Mouse (Mus musculus): Measurements from ENCODE around the gene Otud1. TPM values are rescaled to one million over a fixed set of nuclear protein-coding genes. Genes with fewer than 3 reads are reported as not detected.
A peak's percentile ranks its signal among the peaks of the same experiment; 100 is the strongest.

Gene Otud1
- polyA plus RNA-seq (2014; fragmentation: Nextera tagmentation; extraction: Ambion mirVana): 1.9 TPM in 2 replicates

GRCm38 (mm10) chr2:19657158-19657874 is at the start of gene Otud1:
Gene Otud1, plus strand, starts transcription at chr2:19657752.
- ATAC-seq (ENCODE audit: low FRiP score, low TSS enrichment): peak; percentile 98
- Histone ChIP-seq H3K27me3 (ENCODE audit: control insufficient read depth, insufficient read depth, low read length) (peaks cover 31% of the 10 kb centered on the region), H3K27ac (ENCODE audit: low read depth, low read length) (peak within 1 kb of the TSS; percentile 74), H3K9me3 (ENCODE audit: control insufficient read depth, low read length) (no peaks in the 10 kb centered on the region), H3K9ac (ENCODE audit: low read depth, low read length) (peak within 1 kb of the TSS; percentile 73), H3K4me1 (ENCODE audit: control insufficient read depth, insufficient read depth, low read length) (no peaks in the 10 kb centered on the region), H3K36me3 (ENCODE audit: control insufficient read depth, insufficient read depth, low read length) (no peaks in the 10 kb centered on the region), H3K4me2 (replicated peaks; ENCODE audit: low read depth, low read length) (peak within 1 kb of the TSS; percentile 89), H3K4me3 (ENCODE audit: low read length) (peak within 1 kb of the TSS; percentile 75)
- WGBS: under 1% methylated on average over 48 of the region's 62 CpGs

- WGBS: 78% methylated on average over 1 of the region's 1 CpGs
- Histone ChIP-seq H3K4me2 (replicated peaks; ENCODE audit: low read depth, low read length) (no peak overlapping the region), H3K27me3 (ENCODE audit: control insufficient read depth, insufficient read depth, low read length) (no peaks in the 10 kb centered on the region), H3K4me3 (ENCODE audit: low read length) (no peak overlapping the region), H3K27ac (ENCODE audit: low read depth, low read length) (no peak overlapping the region), H3K9me3 (ENCODE audit: control insufficient read depth, low read length) (no peaks in the 10 kb centered on the region), H3K36me3 (ENCODE audit: control insufficient read depth, insufficient read depth, low read length) (no peaks in the 10 kb centered on the region), H3K4me1 (ENCODE audit: control insufficient read depth, insufficient read depth, low read length) (no peaks in the 10 kb centered on the region), H3K9ac (ENCODE audit: low read depth, low read length) (no peak overlapping the region)
- no peak for ATAC-seq (ENCODE audit: low FRiP score, low TSS enrichment)
These were observed 49.7 kb upstream of the Otud1 start for GRCm38 (mm10) chr2:19607852-19608251.

- Histone ChIP-seq H3K36me3 (ENCODE audit: control insufficient read depth, insufficient read depth, low read length) (no peaks in the 10 kb centered on the region), H3K27ac (ENCODE audit: low read depth, low read length) (no peak overlapping the region), H3K27me3 (ENCODE audit: control insufficient read depth, insufficient read depth, low read length) (no peaks in the 10 kb centered on the region), H3K4me1 (ENCODE audit: control insufficient read depth, insufficient read depth, low read length) (no peaks in the 10 kb centered on the region), H3K9me3 (ENCODE audit: control insufficient read depth, low read length) (no peaks in the 10 kb centered on the region), H3K9ac (ENCODE audit: low read depth, low read length) (no peak overlapping the region), H3K4me2 (replicated peaks; ENCODE audit: low read depth, low read length) (no peak overlapping the region), H3K4me3 (ENCODE audit: low read length) (no peak overlapping the region)
- WGBS: 84% methylated on average over 3 of the region's 3 CpGs
- no peak for ATAC-seq (ENCODE audit: low FRiP score, low TSS enrichment)
These were observed 49.0 kb upstream of the Otud1 start for GRCm38 (mm10) chr2:19608410-19609073.

GRCm38 (mm10) chr2:19622041-19622440 is 35.5 kb upstream of the Otud1 start:
- no peak for ATAC-seq (ENCODE audit: low FRiP score, low TSS enrichment)
- H3K4me2 ChIP-seq (replicated peaks; ENCODE audit: low read depth, low read length): no peak overlapping the region
- 95% methylated on average over 1 of the region's 1 CpGs for WGBS

GRCm38 (mm10) chr2:19627044-19627443 is 30.5 kb upstream of the Otud1 start:
- no peaks in the 10 kb centered on the region for H3K36me3 ChIP-seq (ENCODE audit: control insufficient read depth, insufficient read depth, low read length)
- no peak overlapping the region for H3K27ac ChIP-seq (ENCODE audit: low read depth, low read length)
- no peak overlapping the region for H3K4me3 ChIP-seq (ENCODE audit: low read length)
- no peaks in the 10 kb centered on the region for H3K4me1 ChIP-seq (ENCODE audit: control insufficient read depth, insufficient read depth, low read length)
- H3K9me3 ChIP-seq (ENCODE audit: control insufficient read depth, low read length): no peaks in the 10 kb centered on the region
- no peak overlapping the region for H3K9ac ChIP-seq (ENCODE audit: low read depth, low read length)
- no peak for ATAC-seq (ENCODE audit: low FRiP score, low TSS enrichment)
- no peaks in the 10 kb centered on the region for H3K27me3 ChIP-seq (ENCODE audit: control insufficient read depth, insufficient read depth, low read length)
- no peak overlapping the region for H3K4me2 ChIP-seq (replicated peaks; ENCODE audit: low read depth, low read length)
- 83% methylated on average over 6 of the region's 6 CpGs for WGBS

More at GRCm38 (mm10) chr2:19622041-19622440, 35.5 kb upstream of the Otud1 start:
- Histone ChIP-seq H3K4me3 (ENCODE audit: low read length) (no peak overlapping the region), H3K36me3 (ENCODE audit: control insufficient read depth, insufficient read depth, low read length) (no peaks in the 10 kb centered on the region), H3K4me1 (ENCODE audit: control insufficient read depth, insufficient read depth, low read length) (no peaks in the 10 kb centered on the region), H3K9ac (ENCODE audit: low read depth, low read length) (no peak overlapping the region), H3K27me3 (ENCODE audit: control insufficient read depth, insufficient read depth, low read length) (no peaks in the 10 kb centered on the region), H3K9me3 (ENCODE audit: control insufficient read depth, low read length) (no peaks in the 10 kb centered on the region), H3K27ac (ENCODE audit: low read depth, low read length) (no peak overlapping the region)

- H3K4me2 ChIP-seq (replicated peaks; ENCODE audit: low read depth, low read length): no peak overlapping the region
- no peak overlapping the region for H3K4me3 ChIP-seq (ENCODE audit: low read length)
- H3K36me3 ChIP-seq (ENCODE audit: control insufficient read depth, insufficient read depth, low read length): no peaks in the 10 kb centered on the region
- ATAC-seq (ENCODE audit: low FRiP score, low TSS enrichment): no peak
- H3K4me1 ChIP-seq (ENCODE audit: control insufficient read depth, insufficient read depth, low read length): no peaks in the 10 kb centered on the region
- no peak overlapping the region for H3K27ac ChIP-seq (ENCODE audit: low read depth, low read length)
- no peak overlapping the region for H3K9ac ChIP-seq (ENCODE audit: low read depth, low read length)
- H3K9me3 ChIP-seq (ENCODE audit: control insufficient read depth, low read length): no peaks in the 10 kb centered on the region
- no peaks in the 10 kb centered on the region for H3K27me3 ChIP-seq (ENCODE audit: control insufficient read depth, insufficient read depth, low read length)
- 87% methylated on average over 4 of the region's 4 CpGs for WGBS
These were observed 29.5 kb upstream of the Otud1 start for GRCm38 (mm10) chr2:19627920-19628608.

- Histone ChIP-seq H3K27ac (ENCODE audit: low read depth, low read length) (no peak overlapping the region), H3K4me1 (ENCODE audit: control insufficient read depth, insufficient read depth, low read length) (no peaks in the 10 kb centered on the region), H3K4me3 (ENCODE audit: low read length) (no peak overlapping the region), H3K27me3 (ENCODE audit: control insufficient read depth, insufficient read depth, low read length) (no peaks in the 10 kb centered on the region), H3K9ac (ENCODE audit: low read depth, low read length) (no peak overlapping the region), H3K4me2 (replicated peaks; ENCODE audit: low read depth, low read length) (no peak overlapping the region), H3K9me3 (ENCODE audit: control insufficient read depth, low read length) (no peaks in the 10 kb centered on the region), H3K36me3 (ENCODE audit: control insufficient read depth, insufficient read depth, low read length) (no peaks in the 10 kb centered on the region)
- ATAC-seq (ENCODE audit: low FRiP score, low TSS enrichment): no peak
- 81% methylated on average over 1 of the region's 1 CpGs for WGBS
These were observed 27.0 kb upstream of the Otud1 start for GRCm38 (mm10) chr2:19630544-19630943.

- ATAC-seq (ENCODE audit: low FRiP score, low TSS enrichment): no peak
- Histone ChIP-seq H3K4me1 (ENCODE audit: control insufficient read depth, insufficient read depth, low read length) (no peaks in the 10 kb centered on the region), H3K9me3 (ENCODE audit: control insufficient read depth, low read length) (no peaks in the 10 kb centered on the region), H3K27ac (ENCODE audit: low read depth, low read length) (no peak overlapping the region), H3K4me3 (ENCODE audit: low read length) (no peak overlapping the region), H3K4me2 (replicated peaks; ENCODE audit: low read depth, low read length) (no peak overlapping the region), H3K9ac (ENCODE audit: low read depth, low read length) (no peak overlapping the region), H3K27me3 (ENCODE audit: control insufficient read depth, insufficient read depth, low read length) (no peaks in the 10 kb centered on the region), H3K36me3 (ENCODE audit: control insufficient read depth, insufficient read depth, low read length) (no peaks in the 10 kb centered on the region)
- WGBS: 87% methylated on average over 2 of the region's 2 CpGs
These were observed 24.1 kb upstream of the Otud1 start for GRCm38 (mm10) chr2:19633406-19633920.

Data from kidney, embryonic 14.5 days (tissue).